Mouse (Mus musculus) liver, postnatal 0 days (tissue): ENCODE data around the gene Frmd4b.

Experiments used
- CTCF ChIP-seq: sonication (generic); IDR thresholded peaks from 2 replicates; pipeline ENCODE4 v1.5.1; 2016; ENCODE audit warnings: antibody characterized with exemption, low read depth
- EP300 ChIP-seq: IDR thresholded peaks from 2 replicates; pipeline ENCODE4 v1.6.1; 2016; ENCODE audit warnings: antibody characterized with exemption, low read depth, mild to moderate bottlenecking

- no peak for TF ChIP-seq CTCF
- no peak for TF ChIP-seq EP300
These were observed 128.5 kb downstream of the Frmd4b start for GRCm38 (mm10) chr6:97488821-97489220.
